Mouse (Mus musculus) hematopoietic stem cell, adult 5-6 weeks (primary cell): Measurements from ENCODE around the gene Ero1l. TPM values are rescaled to one million over a fixed set of nuclear protein-coding genes. Genes with fewer than 3 reads are reported as not detected.

ENCODE experiments used
- ATAC-seq, 2 experiments: fragments of 125-278 bp in 1 of 2; replicated peaks in 1 of 2; 2 replicates each; pipeline ENCODE4 v1.8.0; 2016 to 2017; ENCODE audit warnings: inconsistent platforms in 2 of 2, mild to moderate bottlenecking in 2 of 2, moderate number of reproducible peaks in 2 of 2, low read depth in 1 of 2, moderate TSS enrichment in 1 of 2; ENCODE audit not compliant: low FRiP score in 2 of 2, poor library complexity in 2 of 2, severe bottlenecking in 2 of 2, insufficient read depth in 1 of 2, low TSS enrichment in 1 of 2
- total RNA-seq: library from RNA; stranded (forward); fragments of 172-1452, 232-1000 nt; gene quantifications from 2 replicates; pipeline ENCODE4 v1.2.3, GENCODE M21; 2017

The Ero1l gene
- total RNA-seq: 25.8 and 26.0 TPM in 2 replicates

DNA sequence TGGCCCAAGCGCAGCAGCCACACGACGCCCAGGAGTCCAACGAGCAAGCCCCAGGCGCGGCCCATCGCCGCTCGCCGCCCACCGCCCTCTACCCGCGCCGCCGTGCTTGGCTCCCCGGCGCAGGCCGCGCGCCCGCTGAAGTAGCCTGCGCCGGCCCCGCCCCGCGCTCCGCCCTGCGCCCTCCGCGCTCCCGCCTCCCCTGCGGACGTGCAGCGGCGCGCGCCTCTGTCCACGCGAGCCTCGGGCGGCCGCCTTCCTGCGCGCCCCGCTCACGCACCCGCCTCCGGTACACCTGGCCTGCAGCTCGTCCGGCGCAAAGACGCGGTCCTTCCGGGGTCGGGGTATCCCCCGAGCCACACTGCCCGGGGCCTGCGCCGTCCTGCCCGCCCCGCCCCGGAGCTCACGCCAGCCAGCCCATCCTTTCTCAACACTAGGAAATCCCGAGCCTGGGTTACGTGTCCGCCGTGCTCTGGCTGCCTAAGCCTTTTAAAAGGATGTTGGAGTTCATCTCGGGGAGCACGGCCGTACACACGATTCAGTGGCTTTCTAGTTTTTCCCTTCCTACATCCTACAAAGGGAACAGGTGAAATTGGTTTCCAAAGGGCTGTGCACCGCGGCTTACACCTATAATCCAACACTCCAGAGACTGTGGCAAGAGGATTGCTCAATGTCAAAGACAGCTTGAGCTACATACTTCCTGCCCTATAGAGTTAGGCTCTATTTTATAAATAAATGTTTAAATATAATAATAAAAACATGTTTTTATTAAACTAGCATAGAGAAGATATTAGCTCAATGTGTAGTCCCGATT lies at the start of gene Ero1l:
TSS of gene Ero1l (minus strand) at position 346 of the 811 bp plus-strand sequence.
- ATAC-seq: peak; percentile 77 to 80

DNA sequence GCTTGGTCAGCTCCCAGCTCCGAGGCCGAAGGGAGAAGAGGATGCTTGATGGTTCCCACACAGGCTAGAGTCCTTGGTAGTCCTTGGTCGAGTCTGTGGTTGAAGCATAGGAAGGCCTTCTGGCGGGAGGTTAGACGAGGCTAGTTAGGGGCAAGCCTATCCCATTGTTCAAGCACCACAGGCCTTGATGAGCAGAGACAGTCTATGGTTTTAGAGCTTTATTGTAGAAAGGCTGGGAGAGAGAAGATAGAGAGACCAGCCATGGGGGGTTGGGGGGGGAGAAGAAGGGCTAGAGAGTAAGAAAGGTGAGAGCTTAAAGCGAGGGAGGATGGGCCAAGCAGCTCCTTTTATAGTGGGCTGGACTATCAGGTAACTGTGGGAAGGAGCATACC lies 46.6 kb upstream of the Ero1l start:
- ATAC-seq: no peak

DNA sequence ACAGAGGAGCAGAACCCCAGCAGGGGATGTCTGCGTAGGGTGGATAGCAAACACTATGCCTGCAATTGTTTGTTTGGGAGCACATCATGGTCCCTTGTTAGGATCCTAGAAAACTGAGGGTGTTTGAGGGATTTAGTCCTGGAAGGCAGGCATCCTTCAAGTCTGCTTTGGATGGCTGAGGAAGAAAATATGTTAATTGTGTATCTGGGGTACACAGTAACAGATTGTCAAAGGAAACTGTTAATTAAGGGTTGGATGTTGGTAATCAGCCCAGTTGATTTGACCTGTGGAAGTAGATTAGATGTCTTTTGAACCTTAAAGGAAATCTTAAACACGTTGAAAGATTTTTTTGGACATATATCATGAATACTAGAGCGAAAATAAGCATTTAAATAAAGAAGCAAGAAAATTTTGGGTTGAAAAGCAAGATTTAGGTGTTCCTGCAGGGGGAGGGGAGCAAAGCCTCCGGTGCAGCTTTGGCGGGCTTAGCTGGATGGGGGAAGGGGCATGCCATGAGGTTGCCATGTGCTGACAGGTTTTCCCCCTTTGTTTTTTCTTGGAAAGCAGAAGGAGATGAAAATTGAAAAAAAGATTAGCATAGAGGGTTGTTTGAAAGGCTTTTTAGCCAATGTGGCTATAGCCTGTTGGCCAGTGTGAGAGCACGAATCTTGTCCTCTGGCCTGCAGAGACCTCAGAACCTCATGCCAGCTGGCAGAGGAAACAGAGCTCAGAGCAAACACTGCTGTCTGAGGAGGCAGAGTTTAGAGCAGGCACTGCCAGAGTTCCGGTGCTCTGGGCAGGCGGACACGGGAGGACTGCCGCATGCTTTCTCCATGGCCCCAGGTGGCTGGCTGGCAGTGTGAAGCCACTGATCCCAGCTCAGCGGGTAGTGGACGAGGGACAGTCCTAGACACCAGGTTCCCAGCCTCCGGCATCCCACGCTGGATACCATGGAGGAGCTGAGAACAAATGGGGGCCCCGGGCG lies 45.9 kb upstream of the Ero1l start:
- no peak for ATAC-seq

DNA sequence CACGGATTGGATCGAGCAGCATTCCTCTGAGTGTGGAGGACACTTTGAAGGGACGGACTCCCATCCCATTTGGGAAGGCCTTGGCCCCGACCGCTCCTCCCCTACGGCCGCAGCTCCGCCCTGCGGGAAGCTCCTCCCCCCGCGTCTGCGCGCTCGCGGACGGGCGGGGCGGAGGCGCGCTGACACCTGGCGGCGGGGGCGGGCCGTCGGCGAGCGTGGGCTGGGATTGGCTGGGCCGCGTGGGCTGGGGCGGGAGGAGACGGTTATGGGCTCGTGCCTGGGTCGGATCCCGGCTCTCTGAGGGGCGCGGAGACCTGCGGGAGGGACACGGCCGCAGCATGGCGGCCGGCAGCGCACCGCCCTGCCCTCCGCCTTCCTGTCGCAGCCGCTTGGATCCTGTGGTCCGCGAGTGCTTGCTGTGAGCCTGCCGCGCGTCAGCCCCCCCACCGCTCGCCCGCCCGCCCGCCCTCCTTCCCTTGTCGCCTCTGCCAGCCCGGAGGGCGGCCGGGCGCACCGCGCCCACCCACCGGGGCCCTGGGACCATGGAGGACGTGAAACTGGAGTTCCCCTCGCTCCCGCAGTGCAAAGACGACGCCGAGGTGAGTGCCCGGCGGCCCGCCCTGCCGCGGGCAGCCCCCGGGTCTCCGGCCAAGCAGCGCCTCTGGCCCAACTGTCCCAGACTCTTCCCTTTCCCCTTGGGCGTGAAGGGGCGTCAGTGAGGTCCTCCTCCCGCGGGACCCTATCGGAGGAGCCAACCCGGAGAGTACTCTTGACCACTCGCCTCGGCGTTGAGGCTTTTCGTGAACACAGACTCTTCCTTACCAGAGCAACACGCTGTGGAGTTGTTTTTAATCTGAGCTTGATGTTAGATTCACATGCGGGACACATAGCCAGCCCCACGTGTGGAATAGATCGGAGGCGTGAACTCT lies 32.6 kb upstream of the Ero1l start, which contains the start of gene Styx:
TSS of gene Styx (plus strand) at position 163 of the 929 bp plus-strand sequence.
- ATAC-seq: peak; percentile 98

DNA sequence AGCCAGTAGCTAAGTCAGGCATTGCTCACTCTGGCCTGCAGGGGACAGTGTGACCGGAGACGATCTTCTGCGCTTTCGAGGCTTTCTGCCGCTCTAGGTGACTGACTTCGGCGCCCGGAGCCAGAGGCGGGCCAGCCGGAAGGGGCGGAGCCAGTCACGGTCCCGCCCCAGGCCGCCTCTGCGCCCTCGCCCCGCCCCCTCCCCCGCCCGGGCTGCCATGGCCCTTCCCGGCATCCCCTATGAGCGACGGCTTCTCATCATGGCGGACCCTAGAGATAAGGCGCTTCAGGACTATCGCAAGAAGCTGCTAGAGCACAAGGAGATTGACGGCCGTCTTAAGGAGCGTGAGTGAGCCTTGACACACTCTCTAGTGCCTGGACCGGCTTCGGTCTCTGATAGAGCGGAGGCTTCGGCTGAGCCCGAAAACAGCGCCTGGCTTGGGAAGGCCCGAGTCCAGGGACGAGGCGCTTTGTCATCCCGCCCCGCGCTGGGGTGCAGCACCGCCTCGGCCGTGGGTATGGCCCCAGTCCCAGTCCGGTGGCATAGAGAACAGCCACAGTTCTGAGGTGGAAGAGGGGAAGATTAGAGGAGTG lies 11.1 kb upstream of the Ero1l start, which contains the start of gene Psmc6:
TSS of gene Psmc6 (plus strand) at position 200 of the 593 bp plus-strand sequence.
- peak; percentile 95 to 98 for ATAC-seq

DNA sequence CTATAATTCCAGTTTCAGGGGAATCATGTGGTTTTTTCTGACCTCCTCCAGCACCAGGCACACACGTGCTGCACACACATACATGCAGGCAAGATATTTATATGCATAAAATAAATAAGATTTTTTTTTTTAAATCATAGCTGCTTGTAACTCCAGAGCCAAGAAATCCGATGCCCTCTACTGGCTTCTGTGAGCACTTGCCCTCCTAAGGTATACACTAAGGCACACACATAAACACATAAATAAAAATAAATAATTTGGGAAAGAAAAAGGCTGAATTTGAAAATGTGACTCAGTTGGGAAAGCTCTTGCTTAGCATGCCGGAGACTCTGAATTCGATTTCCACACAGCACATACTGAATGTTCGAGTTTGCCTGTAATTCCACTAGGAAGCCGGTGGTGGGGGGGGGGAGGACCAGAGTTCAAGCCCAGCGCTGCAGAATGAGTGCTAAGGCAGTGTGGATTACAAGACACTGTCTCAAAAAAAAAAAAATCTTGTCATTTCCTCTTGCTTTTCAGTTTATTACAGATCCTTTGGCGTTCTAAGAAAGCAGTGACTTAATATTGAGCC lies 10.5 kb upstream of the Ero1l start:
- ATAC-seq: peak in 1 of 2 experiments; percentile 5; a peak in 1 of 4 replicates

DNA sequence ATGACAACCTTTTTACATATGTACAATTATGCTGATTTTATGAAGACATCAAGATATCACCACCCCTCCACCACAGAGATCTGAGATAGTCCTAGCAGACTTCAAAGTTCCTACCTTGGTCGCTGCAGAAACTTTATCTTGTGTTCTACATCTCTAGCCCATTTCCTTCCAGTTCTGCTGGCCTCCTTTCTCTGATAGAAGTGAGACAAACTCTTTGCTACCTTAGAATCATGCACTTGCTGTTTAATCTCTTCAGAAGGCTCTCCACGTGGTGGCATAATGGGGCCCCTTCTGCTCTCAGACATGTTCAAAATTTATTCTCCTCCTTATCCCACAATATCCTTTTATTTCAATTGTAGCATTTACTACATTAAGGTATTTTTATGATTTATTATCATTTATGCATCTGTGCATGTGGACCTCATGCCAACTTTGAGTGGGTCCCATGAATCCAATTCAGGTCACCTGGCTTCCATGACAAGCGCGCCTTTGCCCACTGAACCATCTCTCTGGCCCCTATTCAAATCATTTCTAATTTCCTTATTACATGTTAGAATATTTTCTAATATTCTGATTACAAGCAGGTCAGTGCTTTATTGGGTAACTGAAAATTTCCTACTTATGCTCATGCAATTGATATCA lies 9.6 kb upstream of the Ero1l start:
- no peak for ATAC-seq

DNA sequence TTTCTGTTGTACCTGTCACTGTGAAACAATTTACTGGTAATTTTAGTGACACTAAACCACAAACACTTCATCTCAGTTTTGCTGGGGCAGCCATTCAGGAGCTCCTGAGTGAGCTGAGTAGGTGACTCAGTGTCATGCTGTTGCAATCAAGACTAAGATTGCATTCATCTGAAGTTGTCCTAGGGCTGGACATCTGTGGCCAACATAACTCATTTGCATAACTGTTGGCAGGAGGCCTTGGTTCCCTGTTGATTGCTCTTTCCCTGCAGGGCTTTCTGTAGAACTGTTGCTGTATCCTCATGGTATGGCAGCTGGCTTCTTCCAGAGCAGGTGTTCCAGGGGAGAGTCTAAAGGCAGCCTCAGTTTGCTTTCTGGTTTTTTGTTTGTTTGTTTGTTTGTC lies 6.9 kb upstream of the Ero1l start:
- ATAC-seq: peak in 1 of 2 experiments; percentile 32; a peak in 1 of 4 replicates

DNA sequence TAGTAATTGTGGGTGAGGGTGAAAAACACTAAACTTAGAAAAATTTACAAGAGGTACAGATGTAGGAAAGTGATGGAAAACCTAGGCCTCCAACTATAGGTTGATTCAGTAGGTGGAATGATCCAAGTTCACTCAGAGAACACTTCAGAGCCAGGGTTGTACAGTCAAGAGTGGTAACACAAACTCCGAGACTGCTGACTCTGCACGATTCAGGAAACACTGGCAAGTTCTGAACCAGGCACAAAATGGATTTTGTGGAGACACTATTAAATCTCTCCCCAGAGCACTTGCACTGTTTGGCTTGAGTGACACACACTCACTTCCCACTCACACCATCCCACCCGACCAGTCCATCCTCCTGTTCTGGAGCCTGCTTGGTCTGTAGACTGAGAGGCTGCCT lies 4.7 kb upstream of the Ero1l start:
- ATAC-seq: no peak

DNA sequence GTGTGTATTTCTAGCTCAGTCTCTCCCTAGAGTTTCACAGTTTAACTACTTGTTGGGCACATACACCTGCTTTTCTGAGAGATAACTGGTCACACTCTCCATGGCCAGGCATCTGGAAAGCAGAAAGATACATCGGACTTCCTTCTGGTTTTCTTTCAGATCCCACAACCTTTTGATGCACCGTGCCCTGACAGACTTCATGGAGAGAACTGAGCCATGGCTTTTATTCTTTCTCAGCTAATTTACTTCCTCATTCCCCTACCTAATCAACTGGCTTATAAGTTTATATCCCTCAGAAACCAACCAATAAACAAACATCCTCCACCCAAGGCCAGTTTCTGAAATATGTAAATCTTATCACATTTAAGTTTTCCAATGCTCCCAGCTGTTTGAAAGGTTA lies 3.9 kb upstream of the Ero1l start:
- ATAC-seq: no peak

DNA sequence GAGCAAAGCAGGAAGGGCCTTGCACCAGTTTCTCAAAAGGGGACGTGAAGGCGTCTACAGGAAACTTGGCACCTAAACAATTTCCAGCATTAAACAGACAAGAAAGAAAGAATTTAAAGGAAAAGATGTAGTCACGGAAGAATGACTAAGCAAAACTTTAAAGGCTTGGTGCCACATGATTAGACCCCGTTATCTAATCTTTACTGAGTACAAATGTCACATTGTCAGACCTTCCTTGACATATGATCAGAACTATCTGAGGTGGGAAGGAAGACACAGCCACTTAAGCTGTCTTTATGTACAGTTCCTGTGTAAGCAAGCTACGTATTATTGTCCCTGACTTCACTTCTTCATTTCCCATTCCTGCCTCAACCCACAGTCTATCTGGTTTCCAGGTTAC lies 3.1 kb upstream of the Ero1l start:
- ATAC-seq: no peak

DNA sequence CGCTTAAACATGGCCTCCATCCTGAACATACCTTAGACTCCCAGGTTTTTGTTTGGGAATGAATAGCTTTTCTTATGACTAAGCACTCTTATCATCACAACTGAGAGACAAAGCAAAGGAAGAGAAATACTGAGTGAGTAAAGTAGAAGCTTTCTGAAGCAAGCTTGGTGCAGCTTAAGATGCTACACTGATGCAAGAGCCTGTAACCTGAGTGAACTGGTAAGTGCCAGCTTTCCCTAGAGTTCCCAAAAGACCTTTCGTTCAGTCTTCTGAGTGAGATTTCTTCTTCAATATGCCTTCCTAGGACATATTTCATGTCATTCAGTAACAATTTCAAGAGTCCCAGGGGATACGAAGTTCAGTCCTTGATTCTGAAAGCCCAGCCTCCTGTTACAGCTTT lies 2.5 kb upstream of the Ero1l start:
- ATAC-seq: no peak

DNA sequence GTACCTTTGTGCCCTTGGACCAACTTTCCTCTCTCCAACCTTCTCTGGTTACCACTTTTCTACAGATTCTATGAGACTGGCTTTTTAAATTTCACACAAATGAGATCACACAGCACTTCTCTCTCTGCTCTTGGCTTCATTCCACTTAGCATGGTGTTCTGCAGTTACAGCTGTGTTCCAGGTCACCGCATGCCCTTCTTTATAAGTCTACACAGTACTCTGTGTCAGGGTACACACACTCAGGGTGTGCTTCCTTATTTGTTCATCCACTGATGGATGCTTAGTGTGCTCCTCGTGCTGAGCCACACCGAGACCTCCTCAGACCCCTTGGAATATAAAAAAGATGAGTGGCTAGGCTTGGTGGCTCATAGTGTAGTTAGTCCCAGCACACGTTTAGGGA lies 1.5 kb upstream of the Ero1l start:
- no peak for ATAC-seq

DNA sequence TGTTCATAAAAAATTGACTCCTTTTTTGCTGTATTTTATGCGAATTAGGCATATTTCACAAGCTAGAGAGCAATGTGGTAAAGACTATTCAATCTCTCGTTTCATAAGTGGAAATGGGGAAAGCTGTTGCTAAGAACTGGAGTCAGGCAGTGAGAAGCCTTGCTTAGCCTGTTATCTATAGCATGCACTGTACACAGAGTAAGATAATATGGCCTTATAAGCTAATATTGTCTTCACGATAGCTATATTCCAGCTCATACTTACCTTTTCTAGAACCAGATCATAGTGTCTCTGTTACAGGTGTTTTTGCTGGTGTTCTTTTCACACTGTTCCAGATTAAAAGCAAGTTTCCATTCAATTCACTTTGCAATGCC lies 653 bp upstream of the Ero1l start:
- no peak; a peak in 1 of 4 replicates for ATAC-seq

DNA sequence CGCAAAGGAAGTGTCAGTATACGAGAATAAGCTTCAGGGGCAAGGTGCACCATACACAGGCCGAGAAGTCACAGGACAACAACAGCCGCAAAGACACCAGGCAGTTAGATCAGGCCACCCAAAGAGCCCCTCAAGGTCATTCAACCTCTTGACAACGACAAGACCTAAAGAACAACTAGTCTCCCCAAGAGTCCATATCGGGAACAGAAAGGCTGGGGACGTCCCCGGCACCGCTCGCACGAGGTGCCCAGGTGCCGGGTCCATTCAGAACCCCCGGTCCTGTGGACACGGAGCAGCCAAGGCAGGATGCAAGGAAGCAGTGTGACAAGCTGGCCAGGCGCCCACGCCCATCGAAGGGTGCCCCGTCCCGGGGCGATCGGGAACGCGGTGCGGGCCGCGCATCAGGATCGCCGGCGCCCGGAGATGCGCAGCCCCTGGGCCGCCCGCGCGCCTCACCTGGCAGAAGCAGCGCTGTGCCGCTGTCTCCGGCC lies 605 bp downstream of the Ero1l start:
- ATAC-seq: peak in 1 of 2 experiments; percentile 9; a peak in 2 of 4 replicates

DNA sequence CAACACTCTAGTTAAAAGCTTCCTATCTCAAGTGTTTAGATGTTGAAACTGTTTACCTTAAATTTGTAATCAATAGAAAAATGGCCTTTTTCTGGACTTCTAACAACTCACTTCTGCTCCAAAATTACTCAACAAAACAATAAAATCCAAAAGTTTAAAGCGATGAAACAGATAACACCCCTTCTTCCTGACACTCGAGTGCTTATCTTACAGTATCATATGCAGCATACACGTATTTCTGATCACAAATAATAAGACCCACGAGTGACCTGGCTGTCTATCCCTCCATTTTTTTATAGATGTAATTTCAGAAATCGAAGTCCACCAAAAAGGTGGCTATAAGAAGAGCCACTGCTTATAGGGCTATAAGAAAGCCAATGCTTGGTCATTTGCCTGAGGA lies 1.6 kb downstream of the Ero1l start:
- ATAC-seq: no peak
